Mouse (Mus musculus): ENCODE results near the gene Capn12. TPM values are rescaled to one million over a fixed set of nuclear protein-coding genes. Genes with fewer than 3 reads are reported as not detected.

Capn12 gene
- total and polyA plus RNA-seq, 3 experiments = 0.23 to 0.49 (median 0.39) TPM

DNA sequence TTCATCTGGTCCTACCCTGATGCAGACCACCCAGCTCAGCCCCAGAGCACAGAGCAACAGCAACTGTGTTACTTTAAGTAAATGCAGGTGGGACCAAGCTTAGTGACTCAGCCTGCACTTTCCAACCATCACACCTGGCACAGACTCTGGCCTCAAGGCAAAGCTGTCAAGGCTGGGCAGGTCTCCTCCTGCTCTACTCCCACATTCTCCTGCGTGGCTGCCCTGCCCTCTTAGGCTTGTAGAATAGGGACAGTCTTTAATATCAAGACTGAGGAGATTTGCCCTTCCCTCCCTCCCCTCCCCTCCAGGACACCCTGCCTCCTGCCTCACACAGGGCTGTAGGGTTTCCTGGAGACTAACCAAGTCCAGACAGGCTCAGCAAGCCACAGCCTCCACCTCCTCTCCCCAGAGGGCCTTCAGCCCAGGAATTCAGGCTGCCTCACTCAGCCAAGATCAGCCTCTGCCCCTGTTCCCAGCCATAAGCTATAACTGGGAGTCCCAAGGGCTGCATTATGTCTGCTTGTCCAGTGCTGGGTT, 31.5 kb upstream of the Capn12 start:
- H3K27me3 ChIP-seq (ENCODE audit: control insufficient read depth, insufficient read depth, low read length) = no peaks in the 10 kb centered on the region
- DNase-seq = peak in 1 of 2 experiments; percentile 18
- H3K27ac ChIP-seq = no peak overlapping the region
- H3K4me3 ChIP-seq = no peak overlapping the region
- no peak overlapping the region for H3K9ac ChIP-seq (ENCODE audit: low read depth, low read length)
- 7% methylated on average over 1 of the region's 1 CpGs for WGBS
- intact Hi-C loops (cut with DNase I) = no loop called here
- H3K36me3 ChIP-seq (ENCODE audit: control insufficient read depth, insufficient read depth, low read length) = no peaks in the 10 kb centered on the region
- H3K79me2 ChIP-seq (replicated peaks; ENCODE audit: control insufficient read depth, insufficient read depth, low read length) = no peaks in the 10 kb centered on the region
- TF ChIP-seq CTCF (IDR thresholded peaks at IDR 0.05) = no peak
- no peak for TF ChIP-seq EP300 (IDR thresholded peaks at IDR 0.05; ENCODE audit: insufficient read depth, low read depth, low read length)
- no peak for TF ChIP-seq POLR2A (IDR thresholded peaks at IDR 0.05; ENCODE audit: insufficient read depth, low read depth, low read length)
- no peaks in the 10 kb centered on the region; the same call in 1 of the 2 replicates for H3K4me1 ChIP-seq (ENCODE audit: control insufficient read depth, insufficient read depth, low read length)

- no peak for DNase-seq
- Histone ChIP-seq H3K4me1 (ENCODE audit: control insufficient read depth, insufficient read depth, low read length) (no peaks in the 10 kb centered on the region; the same call in 1 of the 2 replicates), H3K4me3 (no peak overlapping the region), H3K36me3 (ENCODE audit: control insufficient read depth, insufficient read depth, low read length) (no peaks in the 10 kb centered on the region), H3K9ac (ENCODE audit: low read depth, low read length) (no peak overlapping the region), H3K79me2 (replicated peaks; ENCODE audit: control insufficient read depth, insufficient read depth, low read length) (no peaks in the 10 kb centered on the region), H3K27me3 (ENCODE audit: control insufficient read depth, insufficient read depth, low read length) (no peaks in the 10 kb centered on the region), H3K27ac (no peak overlapping the region)
- TF ChIP-seq CTCF (IDR thresholded peaks at IDR 0.05) (no peak), POLR2A (IDR thresholded peaks at IDR 0.05; ENCODE audit: insufficient read depth, low read depth, low read length) (no peak), EP300 (IDR thresholded peaks at IDR 0.05; ENCODE audit: insufficient read depth, low read depth, low read length) (no peak)
- intact Hi-C loops (cut with DNase I) = no loop called here
- WGBS = 80% methylated on average over 4 of the region's 4 CpGs
Observed at GRCm38 (mm10) chr7:28850642-28851041, 30.6 kb upstream of the Capn12 start.

DNA sequence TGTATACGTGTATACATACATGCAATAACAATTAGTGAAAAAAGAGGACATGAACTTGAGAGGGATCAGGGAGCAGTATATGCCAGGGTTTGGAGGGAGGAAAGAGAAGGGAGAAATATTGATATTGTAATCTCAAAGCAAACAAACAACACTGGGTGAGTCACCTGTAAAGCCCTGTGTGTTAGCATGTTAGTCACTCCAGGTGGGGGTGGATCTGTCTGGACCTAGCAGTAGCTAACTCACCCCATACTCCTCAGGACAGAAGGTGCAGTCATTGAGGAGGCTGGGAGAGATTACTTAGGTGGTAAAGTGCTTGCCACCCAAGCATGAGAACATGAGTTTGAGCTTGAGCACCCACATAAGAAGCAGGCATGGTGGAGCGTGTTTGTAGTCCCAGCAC, 21.3 kb upstream of the Capn12 start:
- Histone ChIP-seq H3K27me3 (ENCODE audit: control insufficient read depth, insufficient read depth, low read length) (no peaks in the 10 kb centered on the region), H3K36me3 (ENCODE audit: control insufficient read depth, insufficient read depth, low read length) (no peaks in the 10 kb centered on the region), H3K4me1 (ENCODE audit: control insufficient read depth, insufficient read depth, low read length) (no peaks in the 10 kb centered on the region), H3K4me3 (no peak overlapping the region), H3K9ac (ENCODE audit: low read depth, low read length) (no peak overlapping the region), H3K79me2 (replicated peaks; ENCODE audit: control insufficient read depth, insufficient read depth, low read length) (no peaks in the 10 kb centered on the region), H3K27ac (no peak overlapping the region)
- intact Hi-C loops (cut with DNase I) = no loop called here
- WGBS = 80% methylated on average over 2 of the region's 2 CpGs
- DNase-seq = no peak
- no peak for TF ChIP-seq EP300 (IDR thresholded peaks at IDR 0.05; ENCODE audit: insufficient read depth, low read depth, low read length)
- TF ChIP-seq POLR2A (IDR thresholded peaks at IDR 0.05; ENCODE audit: insufficient read depth, low read depth, low read length) = no peak
- TF ChIP-seq CTCF (IDR thresholded peaks at IDR 0.05) = no peak

DNA sequence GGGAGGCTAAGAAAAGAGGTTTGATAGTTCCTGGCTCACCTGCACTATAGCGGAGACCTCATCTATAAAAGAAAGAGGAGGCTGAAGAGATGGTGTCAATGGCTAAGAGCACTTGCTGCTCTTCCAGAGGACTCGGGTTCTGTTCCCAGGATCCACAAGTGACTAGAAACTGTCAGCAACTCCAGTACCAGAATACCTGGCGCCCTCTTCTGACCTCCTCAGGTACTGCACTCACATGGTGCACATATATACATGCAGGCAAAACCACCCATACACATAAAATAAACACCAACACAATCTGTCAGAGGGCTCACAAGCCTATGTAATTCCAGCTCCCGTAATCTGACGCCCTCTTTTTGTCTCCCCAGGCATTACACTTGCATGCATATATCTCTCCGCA, 20.3 kb upstream of the Capn12 start:
- no peak overlapping the region for H3K27ac ChIP-seq

GRCm38 (mm10) chr7:28862817-28863499, 18.3 kb upstream of the Capn12 start:
- Histone ChIP-seq H3K36me3 (ENCODE audit: control insufficient read depth, insufficient read depth, low read length) (no peaks in the 10 kb centered on the region), H3K4me3 (no peak overlapping the region), H3K4me1 (ENCODE audit: control insufficient read depth, insufficient read depth, low read length) (peaks cover 4% of the 10 kb centered on the region), H3K79me2 (replicated peaks; ENCODE audit: control insufficient read depth, insufficient read depth, low read length) (no peaks in the 10 kb centered on the region), H3K9ac (ENCODE audit: low read depth, low read length) (no peak overlapping the region), H3K27ac (no peak overlapping the region), H3K27me3 (ENCODE audit: control insufficient read depth, insufficient read depth, low read length) (no peaks in the 10 kb centered on the region)
- intact Hi-C loops (cut with DNase I) = no loop called here
- 72% methylated on average over 15 of the region's 15 CpGs for WGBS
- peak in 1 of 2 experiments; percentile 14 for DNase-seq
- TF ChIP-seq POLR2A (IDR thresholded peaks at IDR 0.05; ENCODE audit: insufficient read depth, low read depth, low read length) (no peak), EP300 (IDR thresholded peaks at IDR 0.05; ENCODE audit: insufficient read depth, low read depth, low read length) (no peak), CTCF (IDR thresholded peaks at IDR 0.05) (no peak)

More for the DNA sequence above, 20.3 kb upstream of the Capn12 start:
- no peak for DNase-seq
- TF ChIP-seq EP300 (IDR thresholded peaks at IDR 0.05; ENCODE audit: insufficient read depth, low read depth, low read length) (no peak), POLR2A (IDR thresholded peaks at IDR 0.05; ENCODE audit: insufficient read depth, low read depth, low read length) (no peak), CTCF (IDR thresholded peaks at IDR 0.05) (peak; percentile 32)
- no peaks in the 10 kb centered on the region for H3K36me3 ChIP-seq (ENCODE audit: control insufficient read depth, insufficient read depth, low read length)
- no peaks in the 10 kb centered on the region for H3K4me1 ChIP-seq (ENCODE audit: control insufficient read depth, insufficient read depth, low read length)
- intact Hi-C loops (cut with DNase I) = no loop called here
- no peak overlapping the region for H3K4me3 ChIP-seq
- H3K9ac ChIP-seq (ENCODE audit: low read depth, low read length) = no peak overlapping the region
- H3K79me2 ChIP-seq (replicated peaks; ENCODE audit: control insufficient read depth, insufficient read depth, low read length) = no peaks in the 10 kb centered on the region
- no peaks in the 10 kb centered on the region for H3K27me3 ChIP-seq (ENCODE audit: control insufficient read depth, insufficient read depth, low read length)
- 84% methylated on average over 6 of the region's 6 CpGs for WGBS

DNA sequence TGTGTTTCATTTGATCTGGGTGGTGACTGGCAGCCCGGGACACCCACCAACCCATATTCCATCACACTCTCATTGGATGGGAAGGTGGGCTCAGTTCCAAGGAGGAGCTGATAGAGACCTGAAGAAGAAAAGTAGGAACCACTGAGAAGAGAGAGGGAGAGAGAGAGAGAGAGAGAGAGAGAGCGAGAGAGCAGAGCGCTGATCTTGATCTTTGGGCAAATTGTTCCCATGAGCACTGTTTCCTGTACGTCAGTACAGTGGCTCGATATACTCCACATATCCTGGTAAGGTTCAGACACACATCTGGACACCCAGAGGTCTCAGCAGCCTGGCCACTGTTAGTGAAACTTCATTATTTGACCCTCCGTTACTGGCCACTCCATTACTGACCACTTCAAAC, 17.7 kb upstream of the Capn12 start, which contains the start of gene Lgals7:
Gene Lgals7 (plus strand): TSS at position 314 of the 400 bp plus-strand sequence.
- no peaks in the 10 kb centered on the region for H3K27me3 ChIP-seq (ENCODE audit: control insufficient read depth, insufficient read depth, low read length)
- no peak for TF ChIP-seq POLR2A (IDR thresholded peaks at IDR 0.05; ENCODE audit: insufficient read depth, low read depth, low read length)
- no peak for TF ChIP-seq EP300 (IDR thresholded peaks at IDR 0.05; ENCODE audit: insufficient read depth, low read depth, low read length)
- no peak for TF ChIP-seq CTCF (IDR thresholded peaks at IDR 0.05)
- H3K27ac ChIP-seq = no peak within 1 kb of the TSS
- no peaks in the 10 kb centered on the region for H3K79me2 ChIP-seq (replicated peaks; ENCODE audit: control insufficient read depth, insufficient read depth, low read length)
- intact Hi-C loops (cut with DNase I) = no loop called here
- H3K36me3 ChIP-seq (ENCODE audit: control insufficient read depth, insufficient read depth, low read length) = no peaks in the 10 kb centered on the region
- no peak within 1 kb of the TSS for H3K4me3 ChIP-seq
- peaks cover 4% of the 10 kb centered on the region for H3K4me1 ChIP-seq (ENCODE audit: control insufficient read depth, insufficient read depth, low read length)
- no peak for DNase-seq
- WGBS = 67% methylated on average over 6 of the region's 6 CpGs
- H3K9ac ChIP-seq (ENCODE audit: low read depth, low read length) = no peak within 1 kb of the TSS
